Mouse (Mus musculus) forebrain, embryonic 11.5 days (tissue): Measurements from ENCODE around the gene Col19a1. TPM values are rescaled to one million over a fixed set of nuclear protein-coding genes. Genes with fewer than 3 reads are reported as not detected.

Experiments
- ATAC-seq: fragments of 200-750 bp; cut with Nextera tagmentation; replicated peaks from 2 replicates; pipeline ENCODE4 v1.8.0; 2017; ENCODE audit warnings: moderate TSS enrichment; ENCODE audit not compliant: low FRiP score
- DNase-seq: peaks from one replicate; pipeline ENCODE4 v3.0.0-alpha.2; 2017; ENCODE audit warnings: low spot score
- H3K27ac ChIP-seq: fragments of 300-500 bp; sonication (generic); 2 replicates; pipeline ENCODE4 v1.5.1; 2014; ENCODE audit warnings: low read depth, low read length
- H3K27me3 ChIP-seq: fragments of 300-500 bp; sonication (generic); 2 replicates; pipeline ENCODE4 v1.6.1; 2014; ENCODE audit warnings: mild to moderate bottlenecking, low read length, mixed read lengths; ENCODE audit not compliant: control insufficient read depth, insufficient read depth
- H3K36me3 ChIP-seq: fragments of 300-500 bp; sonication (generic); 2 replicates; pipeline ENCODE4 v1.6.1; 2014; ENCODE audit warnings: mild to moderate bottlenecking, low read length, moderate library complexity, mixed read lengths; ENCODE audit not compliant: control insufficient read depth, insufficient read depth
- H3K4me1 ChIP-seq: fragments of 300-500 bp; sonication (generic); replicated peaks from 2 replicates; pipeline ENCODE4 v1.6.1; 2014; ENCODE audit warnings: low read length, mixed read lengths; ENCODE audit not compliant: control insufficient read depth, insufficient read depth
- H3K4me2 ChIP-seq: fragments of 300-500 bp; sonication (generic); 2 replicates; pipeline ENCODE4 v1.6.1; 2014; ENCODE audit warnings: low read depth, mild to moderate bottlenecking, low read length, moderate library complexity, mixed read lengths; ENCODE audit not compliant: severe bottlenecking
- H3K4me3 ChIP-seq: fragments of 300-500 bp; sonication (generic); 2 replicates; pipeline ENCODE4 v1.5.1; 2014; ENCODE audit warnings: low read depth, low read length
- H3K9ac ChIP-seq: fragments of 300-500 bp; sonication (generic); 2 replicates; pipeline ENCODE4 v1.6.1; 2014; ENCODE audit warnings: low read length
- H3K9me3 ChIP-seq: fragments of 300-500 bp; sonication (generic); 2 replicates; pipeline ENCODE4 v1.6.1; 2016; ENCODE audit warnings: low read length, mixed read lengths; ENCODE audit not compliant: control insufficient read depth
- WGBS: fragments of 180-500 bp; shearing (Covaris S2); extraction: QIAGEN DNeasy Blood & Tissue Kit; methylation state at CpG from one replicate; pipeline ENCODE4 v1.1.7; 2014; 5-methylcytosine and 5-hydroxymethylcytosine counted together
- polyA plus RNA-seq: library from polyadenylated mRNA; unstranded; fragments of >200 nt; fragmentation: Nextera tagmentation; extraction: Ambion mirVana; gene quantifications from 2 replicates; pipeline ENCODE4 v1.2.1, GENCODE M21; 2014

Col19a1 gene
- polyA plus RNA-seq, 1 experiment from 2014 or later, result 0.29 TPM

- Histone ChIP-seq H3K9me3 (no peaks in the 10 kb centered on the region), H3K9ac (no peak overlapping the region), H3K4me3 (no peak overlapping the region), H3K4me2 (no peak overlapping the region), H3K27me3 (no peaks in the 10 kb centered on the region), H3K36me3 (no peaks in the 10 kb centered on the region), H3K4me1 (no peaks in the 10 kb centered on the region; the same call in 1 of the 2 replicates), H3K27ac (no peak overlapping the region)
- ATAC-seq, result no peak
- 54% methylated on average over 6 of the region's 6 CpGs for WGBS
- DNase-seq, result no peak
Measured at GRCm38 (mm10) chr1:24219041-24219440, 368.2 kb downstream of the Col19a1 start.

Other genes starting within 250 kb of the Col19a1 start
- 24.7 and 29.4 TPM in 2 replicates for gene Lmbrd1, start 91.2 kb upstream of the Col19a1 start, polyA plus RNA-seq